Mouse (Mus musculus) 3T3-L1 (cell line): ENCODE results near the gene Gm20883.
"Not testable (repeated sequence)": the region's sequence is repeated elsewhere in the genome, so short reads cannot be mapped to it uniquely, and the experiment has no call there.

Source experiments
- DNase-seq: peaks from one replicate; pipeline ENCODE4 v3.0.0-alpha.2; 2015; ENCODE audit warnings: low read depth, low spot score

Gm20883 gene

GRCm38 (mm10) chrY:50607951-50608350 is at the start of gene Gm20883:
Gene Gm20883 (plus strand): TSS chrY:50608251.
- DNase-seq: not testable (repeated sequence)
